Mouse (Mus musculus): ENCODE results near the gene Xpot. TPM values are rescaled to one million over a fixed set of nuclear protein-coding genes. Genes with fewer than 3 reads are reported as not detected.
A peak's percentile ranks its signal among the peaks of the same experiment; 100 is the strongest.

The Xpot gene
- polyA plus RNA-seq, 1 experiment from 2014 or later, result 61.0 TPM

DNA sequence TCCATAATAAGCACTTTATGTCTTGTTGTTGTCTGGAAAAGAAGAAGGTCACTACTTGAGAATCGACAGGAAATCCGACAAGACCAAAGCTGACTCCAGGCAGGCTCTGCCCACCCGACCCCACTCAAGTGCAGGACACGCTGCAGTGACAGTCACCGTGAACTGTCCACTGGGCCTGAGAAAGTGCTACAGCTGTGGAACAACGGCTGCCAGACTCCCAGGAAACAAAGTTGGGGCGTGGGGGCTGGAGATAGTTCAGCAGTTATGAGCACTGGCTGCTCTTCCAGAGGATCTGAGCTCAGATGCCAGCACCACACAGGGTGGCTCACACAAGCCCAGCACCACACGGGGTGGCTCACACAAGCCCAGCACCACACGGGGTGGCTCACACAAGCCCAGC lies 49.8 kb downstream of the Xpot start:
- H3K27ac ChIP-seq (ENCODE audit: low read depth, low read length), result no peak overlapping the region
- no peaks in the 10 kb centered on the region for H3K9me3 ChIP-seq (ENCODE audit: control insufficient read depth, low read length)
- H3K4me1 ChIP-seq (ENCODE audit: control insufficient read depth, insufficient read depth, low read length), result no peaks in the 10 kb centered on the region
- no peak overlapping the region for H3K9ac ChIP-seq (ENCODE audit: low read length)
- no peak for DNase-seq (ENCODE audit: low spot score)
- H3K36me3 ChIP-seq (ENCODE audit: control insufficient read depth, insufficient read depth, low read length), result peaks cover 9% of the 10 kb centered on the region
- no peak for ATAC-seq (ENCODE audit: insufficient read depth, low FRiP score, low TSS enrichment)
- no peak overlapping the region for H3K4me3 ChIP-seq (ENCODE audit: low read depth, low read length)
- H3K4me2 ChIP-seq (ENCODE audit: low read depth), result no peak overlapping the region
- WGBS, result 89% methylated on average over 8 of the region's 9 CpGs
- H3K27me3 ChIP-seq (ENCODE audit: control insufficient read depth, insufficient read depth, low read length), result no peaks in the 10 kb centered on the region

DNA sequence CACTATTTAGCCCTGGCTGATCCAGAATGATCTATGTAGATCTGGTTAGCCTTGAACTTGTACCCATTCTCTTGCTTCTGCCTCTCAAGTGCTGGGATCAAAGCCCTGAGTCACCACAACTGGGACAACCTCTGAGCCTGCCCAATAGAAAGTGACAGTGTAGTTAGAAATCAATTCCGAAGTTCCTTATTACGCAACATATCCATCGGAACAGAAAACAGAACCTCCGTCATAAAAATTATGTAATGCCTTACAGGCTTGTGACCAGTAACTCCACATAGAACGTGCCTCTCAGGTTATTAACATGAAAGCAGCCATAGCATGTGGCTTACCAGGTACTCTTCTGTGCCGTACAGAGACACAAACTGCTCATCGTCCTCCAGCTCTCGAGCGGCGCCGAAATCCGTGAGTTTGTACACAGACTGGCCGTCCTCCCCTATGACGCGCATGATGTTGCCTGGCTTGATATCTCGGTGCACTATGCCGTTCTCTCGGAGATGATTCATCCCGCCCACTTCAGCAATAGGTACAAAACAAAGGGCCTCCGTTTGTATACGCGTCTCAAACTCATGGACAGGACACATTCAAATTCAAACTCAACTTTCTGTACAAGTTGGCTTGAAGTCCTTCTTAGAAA lies 54.5 kb downstream of the Xpot start:
- H3K36me3 ChIP-seq (ENCODE audit: control insufficient read depth, insufficient read depth, low read length), result peaks cover 8% of the 10 kb centered on the region
- no peaks in the 10 kb centered on the region for H3K27me3 ChIP-seq (ENCODE audit: control insufficient read depth, insufficient read depth, low read length)
- 97% methylated on average over 22 of the region's 22 CpGs for WGBS
- DNase-seq (ENCODE audit: low spot score), result no peak
- no peak for ATAC-seq (ENCODE audit: insufficient read depth, low FRiP score, low TSS enrichment)
- no peaks in the 10 kb centered on the region; the same call in 1 of the 2 replicates for H3K9me3 ChIP-seq (ENCODE audit: control insufficient read depth, low read length)
- no peak overlapping the region for H3K9ac ChIP-seq (ENCODE audit: low read length)
- H3K27ac ChIP-seq (ENCODE audit: low read depth, low read length), result no peak overlapping the region
- no peak overlapping the region for H3K4me3 ChIP-seq (ENCODE audit: low read depth, low read length)
- H3K4me2 ChIP-seq (ENCODE audit: low read depth), result no peak overlapping the region
- H3K4me1 ChIP-seq (ENCODE audit: control insufficient read depth, insufficient read depth, low read length), result no peaks in the 10 kb centered on the region

DNA sequence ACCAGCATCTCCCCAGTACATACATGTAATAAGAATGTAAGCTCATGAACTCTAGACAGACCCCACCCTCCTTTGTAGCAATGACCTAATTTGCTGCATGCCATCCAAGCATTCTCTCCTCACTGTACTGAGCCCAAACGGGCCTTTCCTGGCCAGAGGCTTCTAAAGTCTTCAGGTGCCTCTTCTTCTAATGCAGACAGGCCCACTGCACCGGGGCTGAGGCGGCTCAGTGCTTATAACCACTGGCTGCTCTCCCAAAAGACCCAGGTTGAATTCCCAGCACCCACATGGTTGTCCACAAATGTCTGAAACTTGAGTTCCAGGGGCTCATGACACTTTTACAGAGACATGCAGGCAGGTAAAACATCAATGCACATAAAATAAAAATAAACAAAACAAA lies 55.1 kb downstream of the Xpot start:
- Histone ChIP-seq H3K9ac (ENCODE audit: low read length) (no peak overlapping the region), H3K4me3 (ENCODE audit: low read depth, low read length) (no peak overlapping the region), H3K27ac (ENCODE audit: low read depth, low read length) (no peak overlapping the region), H3K27me3 (ENCODE audit: control insufficient read depth, insufficient read depth, low read length) (no peaks in the 10 kb centered on the region), H3K4me2 (ENCODE audit: low read depth) (no peak overlapping the region), H3K4me1 (ENCODE audit: control insufficient read depth, insufficient read depth, low read length) (no peaks in the 10 kb centered on the region), H3K9me3 (ENCODE audit: control insufficient read depth, low read length) (no peaks in the 10 kb centered on the region; the same call in 1 of the 2 replicates), H3K36me3 (ENCODE audit: control insufficient read depth, insufficient read depth, low read length) (peaks cover 8% of the 10 kb centered on the region)
- no peak for ATAC-seq (ENCODE audit: insufficient read depth, low FRiP score, low TSS enrichment)
- no peak for DNase-seq (ENCODE audit: low spot score)
- WGBS, result 93% methylated on average over 3 of the region's 3 CpGs

DNA sequence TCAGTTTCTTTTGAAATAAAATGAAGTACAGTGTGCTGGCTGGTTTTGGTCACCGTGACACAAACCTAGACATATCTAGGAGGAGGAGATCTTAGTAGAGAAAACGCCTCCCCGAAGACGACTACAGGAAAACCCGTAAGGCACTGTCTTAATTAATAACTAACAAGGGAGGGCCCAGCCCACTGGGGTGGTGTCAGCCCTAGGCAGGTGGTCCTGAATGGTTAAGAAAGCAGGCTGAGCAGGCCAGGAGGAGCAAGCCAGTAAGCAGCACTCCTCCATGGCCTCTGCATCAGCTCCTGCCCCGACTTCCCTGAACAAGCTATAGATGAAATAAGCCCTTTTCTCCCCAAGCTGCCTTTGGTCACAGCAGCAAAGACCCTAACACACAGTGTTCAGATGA lies 56.3 kb downstream of the Xpot start:
- no peaks in the 10 kb centered on the region for H3K27me3 ChIP-seq (ENCODE audit: control insufficient read depth, insufficient read depth, low read length)
- H3K36me3 ChIP-seq (ENCODE audit: control insufficient read depth, insufficient read depth, low read length), result peaks cover 12% of the 10 kb centered on the region
- DNase-seq (ENCODE audit: low spot score), result no peak
- H3K9ac ChIP-seq (ENCODE audit: low read length), result no peak overlapping the region
- H3K27ac ChIP-seq (ENCODE audit: low read depth, low read length), result no peak overlapping the region
- no peak overlapping the region for H3K4me2 ChIP-seq (ENCODE audit: low read depth)
- no peak for ATAC-seq (ENCODE audit: insufficient read depth, low FRiP score, low TSS enrichment)
- H3K9me3 ChIP-seq (ENCODE audit: control insufficient read depth, low read length), result no peaks in the 10 kb centered on the region; the same call in 1 of the 2 replicates
- no peaks in the 10 kb centered on the region for H3K4me1 ChIP-seq (ENCODE audit: control insufficient read depth, insufficient read depth, low read length)
- WGBS, result 78% methylated on average over 6 of the region's 6 CpGs
- no peak overlapping the region for H3K4me3 ChIP-seq (ENCODE audit: low read depth, low read length)

DNA sequence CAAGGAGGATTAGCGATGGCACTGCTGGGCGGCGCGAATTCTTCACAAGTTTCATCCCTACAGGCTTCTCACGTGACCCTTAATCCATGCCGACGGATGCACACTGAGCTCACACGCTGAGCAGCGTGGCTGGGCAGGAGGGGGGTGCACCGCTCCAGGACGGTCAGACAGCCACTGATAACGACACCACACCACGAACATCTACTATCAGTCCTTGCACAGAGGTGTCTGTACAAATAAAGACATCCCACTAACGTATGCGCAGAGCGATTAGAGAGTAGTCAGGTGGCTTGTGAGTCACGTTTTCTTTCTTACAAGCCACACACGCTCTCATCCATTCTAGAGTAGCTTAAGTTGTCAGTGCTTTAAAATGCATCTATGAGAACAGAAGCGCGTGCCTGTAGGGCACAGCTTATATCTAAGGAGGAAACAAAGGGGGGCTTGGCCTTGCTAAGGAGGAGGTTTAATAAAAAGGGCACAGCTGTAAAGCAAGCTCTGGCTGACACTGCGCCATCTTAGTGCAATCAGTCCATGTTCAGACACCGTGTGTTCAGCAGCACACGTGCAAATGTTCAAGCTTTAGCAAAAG lies 57.0 kb downstream of the Xpot start:
- H3K9ac ChIP-seq (ENCODE audit: low read length), result no peak overlapping the region
- no peaks in the 10 kb centered on the region; the same call in 1 of the 2 replicates for H3K9me3 ChIP-seq (ENCODE audit: control insufficient read depth, low read length)
- WGBS, result 24% methylated on average over 23 of the region's 23 CpGs
- H3K4me3 ChIP-seq (ENCODE audit: low read depth, low read length), result no peak overlapping the region
- no peak overlapping the region for H3K27ac ChIP-seq (ENCODE audit: low read depth, low read length)
- no peaks in the 10 kb centered on the region for H3K4me1 ChIP-seq (ENCODE audit: control insufficient read depth, insufficient read depth, low read length)
- peaks cover 12% of the 10 kb centered on the region for H3K36me3 ChIP-seq (ENCODE audit: control insufficient read depth, insufficient read depth, low read length)
- no peaks in the 10 kb centered on the region for H3K27me3 ChIP-seq (ENCODE audit: control insufficient read depth, insufficient read depth, low read length)
- DNase-seq (ENCODE audit: low spot score), result peak; percentile 29
- no peak overlapping the region for H3K4me2 ChIP-seq (ENCODE audit: low read depth)
- no peak for ATAC-seq (ENCODE audit: insufficient read depth, low FRiP score, low TSS enrichment)

DNA sequence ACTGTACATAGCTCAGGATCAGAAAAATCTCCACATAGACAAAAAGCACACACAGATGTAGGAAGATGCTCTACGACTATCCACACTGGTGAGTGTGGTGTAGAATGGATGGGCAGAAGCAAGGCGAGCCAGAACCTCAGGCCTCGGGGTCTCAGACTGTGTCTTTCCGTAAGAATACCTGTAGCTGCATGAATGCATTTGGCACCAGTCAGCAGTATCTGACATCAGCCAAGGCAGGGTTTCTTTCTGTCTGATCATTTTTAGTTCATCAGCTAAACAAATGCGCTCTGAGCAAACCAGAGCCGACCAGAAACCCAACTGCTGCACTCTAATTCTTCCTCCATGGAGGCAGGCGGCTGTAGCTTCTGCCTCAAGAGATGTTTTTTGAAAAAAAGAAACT lies 57.6 kb downstream of the Xpot start:
- H3K9ac ChIP-seq (ENCODE audit: low read length), result no peak overlapping the region
- H3K36me3 ChIP-seq (ENCODE audit: control insufficient read depth, insufficient read depth, low read length), result peaks cover 12% of the 10 kb centered on the region
- 84% methylated on average over 7 of the region's 7 CpGs for WGBS
- H3K9me3 ChIP-seq (ENCODE audit: control insufficient read depth, low read length), result no peaks in the 10 kb centered on the region; the same call in 1 of the 2 replicates
- ATAC-seq (ENCODE audit: insufficient read depth, low FRiP score, low TSS enrichment), result no peak
- DNase-seq (ENCODE audit: low spot score), result no peak
- H3K27ac ChIP-seq (ENCODE audit: low read depth, low read length), result no peak overlapping the region
- no peaks in the 10 kb centered on the region for H3K27me3 ChIP-seq (ENCODE audit: control insufficient read depth, insufficient read depth, low read length)
- no peak overlapping the region for H3K4me3 ChIP-seq (ENCODE audit: low read depth, low read length)
- H3K4me2 ChIP-seq (ENCODE audit: low read depth), result no peak overlapping the region
- no peaks in the 10 kb centered on the region for H3K4me1 ChIP-seq (ENCODE audit: control insufficient read depth, insufficient read depth, low read length)

DNA sequence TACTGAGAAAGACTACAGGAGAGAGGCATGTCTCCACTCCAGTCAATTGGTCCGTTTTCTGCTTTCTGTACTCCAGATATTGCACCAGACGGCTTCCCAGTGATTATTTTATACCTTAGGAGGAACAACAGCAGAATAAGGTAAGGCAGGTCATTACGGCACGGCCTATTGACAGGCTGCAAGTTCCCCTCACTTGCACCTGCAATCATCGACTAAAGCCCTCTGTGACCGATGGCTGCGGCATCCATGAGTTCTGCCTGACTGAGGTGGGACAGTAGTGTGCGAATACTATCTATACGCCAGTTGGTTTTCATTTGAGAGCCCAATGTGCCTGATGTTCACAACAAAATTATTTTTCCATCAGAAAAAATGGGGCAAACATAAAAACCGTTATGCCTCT lies 58.1 kb downstream of the Xpot start:
- no peak overlapping the region for H3K4me3 ChIP-seq (ENCODE audit: low read depth, low read length)
- H3K9ac ChIP-seq (ENCODE audit: low read length), result no peak overlapping the region
- ATAC-seq (ENCODE audit: insufficient read depth, low FRiP score, low TSS enrichment) (no peak), DNase-seq (ENCODE audit: low spot score) (no peak)
- no peaks in the 10 kb centered on the region; the same call in 1 of the 2 replicates for H3K9me3 ChIP-seq (ENCODE audit: control insufficient read depth, low read length)
- no peaks in the 10 kb centered on the region for H3K27me3 ChIP-seq (ENCODE audit: control insufficient read depth, insufficient read depth, low read length)
- H3K27ac ChIP-seq (ENCODE audit: low read depth, low read length), result no peak overlapping the region
- peaks cover 12% of the 10 kb centered on the region for H3K36me3 ChIP-seq (ENCODE audit: control insufficient read depth, insufficient read depth, low read length)
- no peak overlapping the region for H3K4me2 ChIP-seq (ENCODE audit: low read depth)
- no peaks in the 10 kb centered on the region for H3K4me1 ChIP-seq (ENCODE audit: control insufficient read depth, insufficient read depth, low read length)
- WGBS, result 96% methylated on average over 10 of the region's 10 CpGs

DNA sequence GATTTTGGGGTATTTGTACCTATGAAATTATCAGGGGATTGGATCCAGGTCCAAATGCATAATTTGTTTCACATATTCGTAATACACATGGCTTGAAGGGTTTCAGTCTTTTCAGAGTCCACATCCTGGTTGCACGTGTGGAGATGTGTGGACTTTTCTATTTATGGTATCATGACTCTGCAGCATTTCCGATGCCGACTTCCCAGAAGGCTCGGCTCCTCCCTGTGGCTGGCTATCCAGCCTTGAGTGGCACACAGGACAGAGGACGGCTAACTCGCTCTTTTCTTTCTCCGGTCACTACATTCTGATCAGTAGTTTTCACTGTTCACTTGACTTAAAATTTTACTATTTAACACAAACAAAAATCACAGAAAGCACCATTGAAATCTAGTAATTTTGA lies 61.7 kb downstream of the Xpot start:
- H3K9me3 ChIP-seq (ENCODE audit: control insufficient read depth, low read length), result no peaks in the 10 kb centered on the region
- no peak overlapping the region for H3K4me2 ChIP-seq (ENCODE audit: low read depth)
- H3K9ac ChIP-seq (ENCODE audit: low read length), result no peak overlapping the region
- 89% methylated on average over 8 of the region's 8 CpGs for WGBS
- H3K27ac ChIP-seq (ENCODE audit: low read depth, low read length), result no peak overlapping the region
- no peaks in the 10 kb centered on the region for H3K4me1 ChIP-seq (ENCODE audit: control insufficient read depth, insufficient read depth, low read length)
- no peaks in the 10 kb centered on the region for H3K27me3 ChIP-seq (ENCODE audit: control insufficient read depth, insufficient read depth, low read length)
- ATAC-seq (ENCODE audit: insufficient read depth, low FRiP score, low TSS enrichment), result no peak
- no peak overlapping the region for H3K4me3 ChIP-seq (ENCODE audit: low read depth, low read length)
- H3K36me3 ChIP-seq (ENCODE audit: control insufficient read depth, insufficient read depth, low read length), result peaks cover 5% of the 10 kb centered on the region; the same call in 1 of the 2 replicates
- DNase-seq (ENCODE audit: low spot score), result no peak

DNA sequence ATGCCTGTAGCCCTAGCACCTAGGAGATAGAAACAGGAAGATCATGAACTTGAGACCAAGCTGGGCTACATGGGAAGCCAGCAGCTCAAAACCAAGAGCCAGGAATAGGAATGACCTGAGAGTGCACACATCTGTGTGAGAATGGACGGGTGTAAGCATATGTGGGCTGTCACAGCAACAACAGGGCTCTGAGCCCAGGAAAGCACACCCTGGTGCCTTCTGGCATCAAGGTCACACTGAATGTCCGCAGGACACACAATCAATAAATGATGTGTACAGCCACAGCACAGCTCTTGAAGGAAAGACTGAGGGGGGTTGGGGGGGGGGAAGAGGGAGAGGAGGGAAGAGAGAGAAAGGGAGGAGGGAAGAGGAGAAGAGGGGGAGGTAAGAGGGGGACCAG lies 67.9 kb downstream of the Xpot start:
- WGBS, result 79% methylated on average over 2 of the region's 2 CpGs
- no peak for ATAC-seq (ENCODE audit: insufficient read depth, low FRiP score, low TSS enrichment)

More for the DNA sequence above, 67.9 kb downstream of the Xpot start:
- Histone ChIP-seq H3K9me3 (ENCODE audit: control insufficient read depth, low read length) (no peaks in the 10 kb centered on the region), H3K4me1 (ENCODE audit: control insufficient read depth, insufficient read depth, low read length) (no peaks in the 10 kb centered on the region), H3K36me3 (ENCODE audit: control insufficient read depth, insufficient read depth, low read length) (peaks cover 10% of the 10 kb centered on the region), H3K9ac (ENCODE audit: low read length) (no peak overlapping the region), H3K4me3 (ENCODE audit: low read depth, low read length) (no peak overlapping the region), H3K4me2 (ENCODE audit: low read depth) (no peak overlapping the region), H3K27me3 (ENCODE audit: control insufficient read depth, insufficient read depth, low read length) (no peaks in the 10 kb centered on the region), H3K27ac (ENCODE audit: low read depth, low read length) (no peak overlapping the region)
- DNase-seq (ENCODE audit: low spot score), result no peak
